Mouse (Mus musculus) ES-Bruce4 (cell line): Measurements from ENCODE around the gene Coa3. TPM values are rescaled to one million over a fixed set of nuclear protein-coding genes. Genes with fewer than 3 reads are reported as not detected.
"Not testable (repeated sequence)": the region's sequence is repeated elsewhere in the genome, so short reads cannot be mapped to it uniquely, and the experiment has no call there.

Experiments used
- H3K27ac ChIP-seq: 2 replicates; pipeline ENCODE4 v1.5.1; 2012; ENCODE audit warnings: low read length, inconsistent platforms; ENCODE audit not compliant: insufficient read depth
- H3K27me3 ChIP-seq: 2 replicates; pipeline ENCODE4 v1.6.1; 2012; ENCODE audit warnings: mild to moderate bottlenecking, low read length, inconsistent platforms; ENCODE audit not compliant: control insufficient read depth, poor library complexity, insufficient read depth, severe bottlenecking
- H3K36me3 ChIP-seq: 2 replicates; pipeline ENCODE4 v1.6.1; 2012; ENCODE audit warnings: inconsistent platforms, mild to moderate bottlenecking, low read length, moderate library complexity; ENCODE audit not compliant: control insufficient read depth, poor library complexity, insufficient read depth, severe bottlenecking
- H3K4me1 ChIP-seq: one replicate; pipeline ENCODE4 v1.8.1; 2011; ENCODE audit warnings: low read length; ENCODE audit not compliant: control insufficient read depth, insufficient read depth
- H3K4me3 ChIP-seq: 2 replicates; pipeline ENCODE4 v1.5.1; 2011; ENCODE audit warnings: low read depth, mild to moderate bottlenecking, low read length
- H3K9ac ChIP-seq: 2 replicates; pipeline ENCODE4 v1.6.1; 2012; ENCODE audit warnings: low read depth, mild to moderate bottlenecking, inconsistent platforms; ENCODE audit not compliant: poor library complexity, severe bottlenecking
- H3K9me3 ChIP-seq: replicated peaks from 2 replicates; pipeline ENCODE4 v1.6.1; 2012; ENCODE audit warnings: mild to moderate bottlenecking, low read length, inconsistent platforms; ENCODE audit not compliant: control insufficient read depth, poor library complexity, insufficient read depth, severe bottlenecking
- CTCF ChIP-seq: IDR thresholded peaks from one replicate; pipeline ENCODE4 v1.8.1; 2011; ENCODE audit warnings: low read depth, low read length
- EP300 ChIP-seq: IDR thresholded peaks from 2 replicates; pipeline ENCODE4 v1.6.1; 2011; ENCODE audit warnings: low read depth, low read length; ENCODE audit not compliant: insufficient read depth
- POLR2A ChIP-seq: IDR thresholded peaks from one replicate; pipeline ENCODE4 v1.8.1; 2011; ENCODE audit warnings: low read length; ENCODE audit not compliant: insufficient read depth
- polyA plus RNA-seq: library from polyadenylated mRNA; stranded (reverse); fragments of >200 nt; gene quantifications from 2 replicates; pipeline ENCODE4 v1.2.4, GENCODE M21; 2011; ENCODE audit warnings: low read depth; ENCODE audit not compliant: missing spikeins, insufficient read depth, insufficient read length

Gene Coa3
- polyA plus RNA-seq: 44.8 and 53.0 TPM in 2 replicates

GRCm38 (mm10) chr11:101278223-101279192 lies at the start of gene Coa3, which contains the start of gene Cntd1:
Gene Coa3, minus strand, starts transcription at chr11:101279114.
Gene Cntd1, plus strand, starts transcription at chr11:101279012.
- Histone ChIP-seq H3K4me1 (no peaks in the 10 kb centered on the region), H3K27ac (no peak within 1 kb of the TSS), H3K9ac (peak within 1 kb of the TSS; percentile 48), H3K27me3 (no peaks in the 10 kb centered on the region), H3K36me3 (no peaks in the 10 kb centered on the region), H3K9me3 (no peaks in the 10 kb centered on the region), H3K4me3 (peak within 1 kb of the TSS; percentile 84)
- TF ChIP-seq EP300 (no peak), CTCF (no peak), POLR2A (no peak)

- no peak overlapping the region for H3K27ac ChIP-seq
- no peak overlapping the region for H3K9ac ChIP-seq
- H3K4me1 ChIP-seq: peaks cover 6% of the 10 kb centered on the region
- no peak for TF ChIP-seq EP300
- no peak for TF ChIP-seq POLR2A
- TF ChIP-seq CTCF: no peak
- H3K27me3 ChIP-seq: no peaks in the 10 kb centered on the region
- H3K36me3 ChIP-seq: peaks cover 25% of the 10 kb centered on the region
- H3K4me3 ChIP-seq: no peak overlapping the region
- H3K9me3 ChIP-seq: no peaks in the 10 kb centered on the region
Measured at GRCm38 (mm10) chr11:101327311-101327710, 48.4 kb upstream of the Coa3 start.

DNA sequence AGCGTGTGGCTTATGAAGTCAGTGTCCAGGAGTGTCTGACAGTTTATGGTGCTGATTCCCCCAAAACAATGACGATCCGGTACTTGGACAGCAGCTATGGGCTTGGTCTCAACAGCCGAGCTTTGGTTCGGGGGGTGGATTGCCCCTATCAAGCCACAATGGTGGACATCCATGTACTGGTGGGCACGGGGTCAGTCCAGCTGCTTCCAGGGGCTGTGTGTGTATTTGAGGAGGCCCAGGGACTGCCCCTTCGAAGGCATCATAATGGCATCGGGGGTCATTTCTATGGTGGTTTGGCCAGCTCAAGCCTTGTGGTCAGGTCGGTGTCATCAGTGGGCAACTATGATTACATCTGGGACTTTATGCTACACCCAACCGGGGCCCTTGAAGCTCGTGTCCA lies 47.2 kb upstream of the Coa3 start:
- no peak overlapping the region for H3K27ac ChIP-seq
- peaks cover 6% of the 10 kb centered on the region for H3K4me1 ChIP-seq
- TF ChIP-seq POLR2A: no peak
- TF ChIP-seq EP300: no peak
- no peak for TF ChIP-seq CTCF
- H3K9ac ChIP-seq: no peak overlapping the region
- no peaks in the 10 kb centered on the region for H3K9me3 ChIP-seq
- H3K36me3 ChIP-seq: peaks cover 37% of the 10 kb centered on the region
- no peak overlapping the region for H3K4me3 ChIP-seq
- no peaks in the 10 kb centered on the region for H3K27me3 ChIP-seq

DNA sequence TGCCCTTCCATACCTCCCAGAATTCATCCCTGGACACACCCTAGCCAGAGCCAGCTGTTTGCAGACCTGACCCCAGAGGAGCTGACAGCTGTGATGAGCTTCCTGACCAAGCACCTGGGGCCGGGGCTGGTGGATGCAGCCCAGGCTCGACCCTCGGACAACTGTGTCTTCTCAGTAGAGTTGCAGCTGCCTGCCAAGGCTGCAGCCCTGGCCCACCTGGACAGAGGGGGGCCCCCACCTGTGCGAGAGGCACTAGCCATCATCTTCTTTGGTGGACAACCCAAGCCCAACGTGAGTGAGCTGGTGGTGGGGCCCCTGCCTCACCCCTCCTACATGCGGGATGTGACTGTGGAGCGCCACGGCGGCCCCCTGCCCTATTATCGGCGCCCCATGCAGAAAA lies 46.3 kb upstream of the Coa3 start:
- H3K27ac ChIP-seq, H3K27me3 ChIP-seq, H3K4me1 ChIP-seq, H3K9ac ChIP-seq, H3K9me3 ChIP-seq, H3K4me3 ChIP-seq: not testable (repeated sequence)
- H3K36me3 ChIP-seq: peaks cover 46% of the 10 kb centered on the region

- H3K27me3 ChIP-seq: no peaks in the 10 kb centered on the region
- H3K27ac ChIP-seq: no peak within 1 kb of the TSS
- TF ChIP-seq EP300: no peak
- TF ChIP-seq CTCF: no peak
- TF ChIP-seq POLR2A: no peak
- H3K9me3 ChIP-seq: no peaks in the 10 kb centered on the region
- H3K4me3 ChIP-seq: no peak within 1 kb of the TSS
- peaks cover 2% of the 10 kb centered on the region for H3K4me1 ChIP-seq
- no peak within 1 kb of the TSS for H3K9ac ChIP-seq
- peaks cover 51% of the 10 kb centered on the region for H3K36me3 ChIP-seq
Measured at GRCm38 (mm10) chr11:101324763-101325162, 45.8 kb upstream of the Coa3 start, which contains the start of gene Aoc2. Gene Aoc2, plus strand, starts transcription at chr11:101325063.

DNA sequence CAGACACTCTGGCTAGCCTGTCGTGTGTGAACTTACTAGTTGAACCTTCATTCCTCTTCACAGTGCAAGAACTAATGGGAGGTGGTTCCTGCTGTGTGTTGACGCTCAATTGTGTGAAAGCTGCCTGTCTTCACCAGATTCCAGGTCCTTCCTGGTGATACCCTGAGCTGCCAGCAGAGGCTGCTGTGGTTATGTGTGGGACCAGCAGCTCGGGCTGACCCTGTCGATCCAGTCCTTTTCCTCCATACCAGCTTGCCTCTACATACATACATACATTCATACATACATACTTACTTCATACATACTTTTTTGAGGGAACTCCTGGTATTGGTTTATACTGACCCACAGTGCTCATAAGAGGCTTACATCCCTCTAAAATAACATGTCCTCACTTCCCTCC lies 44.7 kb upstream of the Coa3 start:
- TF ChIP-seq EP300 (0 out of 2 replicates have a peak, but pooled peaks have one; percentile 46), POLR2A (no peak), CTCF (peak; percentile 98)
- H3K4me1 ChIP-seq: peaks cover 2% of the 10 kb centered on the region
- peaks cover 62% of the 10 kb centered on the region for H3K36me3 ChIP-seq
- no peaks in the 10 kb centered on the region for H3K9me3 ChIP-seq
- H3K4me3 ChIP-seq: no peak overlapping the region
- no peak overlapping the region for H3K27ac ChIP-seq
- H3K9ac ChIP-seq: no peak overlapping the region
- no peaks in the 10 kb centered on the region for H3K27me3 ChIP-seq
